Mouse (Mus musculus) midbrain, postnatal 0 days (tissue): ENCODE results near the gene Pgam1. TPM values are rescaled to one million over a fixed set of nuclear protein-coding genes. Genes with fewer than 3 reads are reported as not detected.

Source experiments
- ATAC-seq: fragments of 200-750 bp; cut with Nextera tagmentation; 2 replicates; pipeline ENCODE4 v1.8.0; 2017; ENCODE audit warnings: moderate number of reproducible peaks, mild to moderate bottlenecking, moderate TSS enrichment, moderate library complexity; ENCODE audit not compliant: low FRiP score
- DNase-seq: peaks from one replicate; pipeline ENCODE4 v3.0.0-alpha.2; 2015; ENCODE audit warnings: low spot score
- H3K27ac ChIP-seq: fragments of 300-500 bp; sonication (generic); 2 replicates; pipeline ENCODE4 v1.5.1; 2014; ENCODE audit warnings: low read depth, mild to moderate bottlenecking, low read length, mixed read lengths
- H3K27me3 ChIP-seq: fragments of 300-500 bp; sonication (generic); 2 replicates; pipeline ENCODE4 v1.6.1; 2014; ENCODE audit warnings: low read length, control low read depth, mixed read lengths; ENCODE audit not compliant: insufficient read depth
- H3K36me3 ChIP-seq: fragments of 300-500 bp; sonication (generic); 2 replicates; pipeline ENCODE4 v1.6.1; 2014; ENCODE audit warnings: low read length, control low read depth, mixed read lengths; ENCODE audit not compliant: insufficient read depth
- H3K4me1 ChIP-seq: fragments of 300-500 bp; sonication (generic); 2 replicates; pipeline ENCODE4 v1.6.1; 2014; ENCODE audit warnings: mild to moderate bottlenecking, control low read depth, antibody characterized with exemption, low read length, mixed read lengths; ENCODE audit not compliant: insufficient read depth
- H3K4me2 ChIP-seq: fragments of 300-500 bp; sonication (generic); 2 replicates; pipeline ENCODE4 v1.6.1; 2014; ENCODE audit warnings: low read depth, mild to moderate bottlenecking, low read length, mixed read lengths; ENCODE audit not compliant: poor library complexity, severe bottlenecking
- H3K4me3 ChIP-seq: fragments of 300-500 bp; sonication (generic); 2 replicates; pipeline ENCODE4 v1.5.1; 2014; ENCODE audit warnings: low read depth, mild to moderate bottlenecking, low read length, moderate library complexity
- H3K9ac ChIP-seq: fragments of 300-500 bp; sonication (generic); replicated peaks from 2 replicates; pipeline ENCODE4 v1.6.1; 2014; ENCODE audit warnings: mild to moderate bottlenecking, low read length, moderate library complexity, mixed read lengths; ENCODE audit not compliant: poor library complexity, severe bottlenecking
- H3K9me3 ChIP-seq: fragments of 300-500 bp; sonication (generic); 2 replicates; pipeline ENCODE4 v1.6.1; 2016; ENCODE audit warnings: low read length, control low read depth
- CTCF ChIP-seq: IDR thresholded peaks from 2 replicates; pipeline ENCODE4 v1.5.1; 2016; ENCODE audit warnings: antibody characterized with exemption, mild to moderate bottlenecking
- WGBS: fragments of 180-500 bp; shearing (Covaris S2); extraction: QIAGEN DNeasy Blood & Tissue Kit; methylation state at CpG from one replicate; pipeline ENCODE4 v1.1.7; 2014; 5-methylcytosine and 5-hydroxymethylcytosine counted together
- polyA plus RNA-seq: library from polyadenylated mRNA; unstranded; fragments of >200 nt; fragmentation: Nextera tagmentation; extraction: Ambion mirVana; gene quantifications from 2 replicates; pipeline ENCODE4 v1.2.1, GENCODE M21; 2015
- total RNA-seq: library from RNA; depleted of rRNA; stranded (reverse); fragments of >200 nt; gene quantifications from 2 replicates; pipeline ENCODE4 v1.2.3, GENCODE M21; 2014

The Pgam1 gene
- total and polyA plus RNA-seq, 2 experiments from 2014 or later, result 473 to 536 TPM

DNA sequence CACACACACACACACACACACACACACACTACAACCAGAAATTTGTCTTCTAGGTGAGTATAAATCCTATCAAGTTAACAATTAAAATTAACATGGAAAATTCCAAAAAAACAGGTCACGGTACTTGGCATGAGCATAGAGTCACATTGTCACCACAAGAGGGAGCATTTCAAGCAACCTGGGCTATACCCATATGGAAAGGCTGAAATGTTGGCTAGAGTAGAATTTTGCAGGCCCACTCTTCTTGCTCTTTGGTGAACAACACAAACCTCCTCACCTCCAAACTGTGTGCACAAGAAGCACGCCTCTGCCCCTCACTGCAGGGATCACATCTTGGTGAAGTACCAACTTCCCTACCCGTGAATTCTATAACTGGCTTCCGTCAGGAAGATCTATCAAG lies 12.9 kb upstream of the Pgam1 start:
- Histone ChIP-seq H3K4me1 (peaks cover 6% of the 10 kb centered on the region; the same call in 1 of the 2 replicates), H3K4me2 (no peak overlapping the region), H3K27ac (no peak overlapping the region), H3K9ac (no peak overlapping the region), H3K4me3 (no peak overlapping the region), H3K36me3 (no peaks in the 10 kb centered on the region), H3K9me3 (no peaks in the 10 kb centered on the region), H3K27me3 (no peaks in the 10 kb centered on the region)
- peak; percentile 74 for TF ChIP-seq CTCF
- no peak for ATAC-seq
- peak; percentile 46 for DNase-seq
- WGBS, result 47% methylated on average over 4 of the region's 4 CpGs

GRCm38 (mm10) chr19:41900495-41901090 lies 11.1 kb upstream of the Pgam1 start:
- Histone ChIP-seq H3K36me3 (no peaks in the 10 kb centered on the region), H3K27me3 (no peaks in the 10 kb centered on the region), H3K4me2 (no peak overlapping the region), H3K4me3 (no peak overlapping the region), H3K9me3 (no peaks in the 10 kb centered on the region), H3K27ac (no peak overlapping the region), H3K4me1 (no peaks in the 10 kb centered on the region), H3K9ac (no peak overlapping the region)
- ATAC-seq (no peak), DNase-seq (no peak)
- no peak for TF ChIP-seq CTCF
- 87% methylated on average over 8 of the region's 8 CpGs for WGBS

DNA sequence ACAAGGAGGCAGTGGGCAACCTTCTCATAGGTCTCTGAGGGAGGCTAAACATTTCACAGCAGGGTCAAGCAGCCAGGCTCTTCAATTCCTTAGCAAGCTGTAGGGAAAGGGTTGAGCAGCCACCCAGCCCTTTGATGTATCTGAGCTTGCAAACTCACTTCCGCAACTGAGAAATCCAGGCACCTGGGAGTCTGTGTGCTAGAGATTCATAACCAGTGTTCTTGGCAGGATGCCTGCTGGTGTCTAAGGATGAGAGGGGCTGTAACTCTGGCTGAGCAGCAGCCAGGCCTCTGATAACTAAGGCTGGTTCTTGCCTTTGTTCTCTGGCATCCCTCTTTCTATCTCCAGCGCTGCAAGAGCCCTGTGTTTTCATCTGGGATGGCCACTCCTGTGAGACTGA lies 10.0 kb upstream of the Pgam1 start:
- no peak for DNase-seq
- Histone ChIP-seq H3K9ac (no peak overlapping the region), H3K4me2 (no peak overlapping the region)

GRCm38 (mm10) chr19:41902848-41903593 lies 8.7 kb upstream of the Pgam1 start:
- no peak for TF ChIP-seq CTCF
- Histone ChIP-seq H3K9me3 (no peaks in the 10 kb centered on the region), H3K4me2 (no peak overlapping the region), H3K4me1 (no peaks in the 10 kb centered on the region), H3K36me3 (no peaks in the 10 kb centered on the region), H3K9ac (no peak overlapping the region), H3K27ac (no peak overlapping the region), H3K27me3 (no peaks in the 10 kb centered on the region), H3K4me3 (no peak overlapping the region)
- 88% methylated on average over 10 of the region's 10 CpGs for WGBS
- DNase-seq, result no peak
- no peak for ATAC-seq

More for the DNA sequence above, 10.0 kb upstream of the Pgam1 start:
- no peaks in the 10 kb centered on the region for H3K36me3 ChIP-seq
- no peaks in the 10 kb centered on the region for H3K27me3 ChIP-seq
- H3K27ac ChIP-seq, result no peak overlapping the region
- TF ChIP-seq CTCF, result no peak
- no peak overlapping the region for H3K4me3 ChIP-seq
- ATAC-seq, result no peak
- no peaks in the 10 kb centered on the region for H3K9me3 ChIP-seq
- no peaks in the 10 kb centered on the region for H3K4me1 ChIP-seq
- WGBS, result 41% methylated on average over 2 of the region's 2 CpGs

- H3K4me3 ChIP-seq, result no peak overlapping the region
- no peak overlapping the region for H3K4me2 ChIP-seq
- H3K9ac ChIP-seq, result no peak overlapping the region
- 90% methylated on average over 2 of the region's 2 CpGs for WGBS
- H3K9me3 ChIP-seq, result no peaks in the 10 kb centered on the region
- no peaks in the 10 kb centered on the region for H3K4me1 ChIP-seq
- no peak for ATAC-seq
- no peak for TF ChIP-seq CTCF
- H3K27ac ChIP-seq, result no peak overlapping the region
- no peaks in the 10 kb centered on the region for H3K27me3 ChIP-seq
- no peaks in the 10 kb centered on the region for H3K36me3 ChIP-seq
- no peak for DNase-seq
Measured at GRCm38 (mm10) chr19:41905246-41905645, 6.5 kb upstream of the Pgam1 start.

DNA sequence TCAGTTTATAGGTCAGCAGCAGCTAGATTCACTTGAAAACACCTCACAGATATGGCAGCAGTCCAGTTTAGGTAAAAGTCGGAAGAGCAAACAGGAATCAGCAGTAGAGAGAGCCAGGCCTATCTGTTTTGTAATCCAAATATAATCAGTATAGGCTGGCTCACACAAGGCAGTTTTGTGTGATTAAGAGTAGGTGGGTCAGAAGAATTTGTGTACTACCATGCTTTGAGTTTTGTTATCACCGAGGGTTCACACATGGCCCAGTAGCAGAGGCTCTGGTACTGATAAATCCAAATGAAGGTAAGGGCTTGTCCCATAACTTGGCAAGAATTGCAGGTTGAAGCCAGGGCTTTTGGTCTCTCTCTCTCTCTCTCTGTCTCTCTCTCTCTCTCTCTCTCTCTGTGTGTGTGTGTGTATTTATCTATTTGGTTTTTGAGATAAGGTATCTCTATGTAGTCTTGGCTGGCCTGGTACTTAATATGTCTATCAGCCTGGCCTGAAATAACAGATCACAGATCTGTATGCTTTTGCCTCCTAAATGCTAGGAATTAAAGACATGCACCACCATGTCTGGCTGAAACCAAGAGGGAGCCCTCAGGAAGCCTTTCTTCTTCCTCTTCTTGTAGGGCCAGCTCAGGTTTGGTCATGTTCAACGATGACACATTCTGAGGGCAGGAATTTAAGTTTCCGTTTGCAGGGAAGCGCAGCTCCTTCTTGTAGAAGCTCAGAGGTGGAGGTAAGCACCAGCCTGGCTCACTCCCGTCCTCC lies 5.2 kb upstream of the Pgam1 start:
- no peaks in the 10 kb centered on the region for H3K9me3 ChIP-seq
- ATAC-seq, result no peak

More for the DNA sequence above, 5.2 kb upstream of the Pgam1 start:
- H3K4me1 ChIP-seq, result no peaks in the 10 kb centered on the region
- H3K27ac ChIP-seq, result no peak overlapping the region
- H3K4me3 ChIP-seq, result no peak overlapping the region
- no peak for DNase-seq
- H3K4me2 ChIP-seq, result no peak overlapping the region
- WGBS, result 68% methylated on average over 6 of the region's 6 CpGs
- H3K36me3 ChIP-seq, result no peaks in the 10 kb centered on the region
- H3K9ac ChIP-seq, result no peak overlapping the region
- no peaks in the 10 kb centered on the region for H3K27me3 ChIP-seq
- no peak for TF ChIP-seq CTCF
